Mouse (Mus musculus): ENCODE measurements around the gene Abcc10. TPM values are rescaled to one million over a fixed set of nuclear protein-coding genes. Genes with fewer than 3 reads are reported as not detected.

The Abcc10 gene
- polyA plus RNA-seq (2012; rRNA removed), result 17.2 and 18.6 TPM in 2 replicates

GRCm38 (mm10) chr17:46327906-46328534 lies at the start of gene Abcc10:
TSS of gene Abcc10 (minus strand) at chr17:46328352.
- H3K27me3 ChIP-seq (ENCODE audit: control insufficient read depth, insufficient read depth, low read length), result no peaks in the 10 kb centered on the region
- WGBS, result under 1% methylated on average over 40 of the region's 40 CpGs
- peak; percentile 62; the same call in 1 of the 2 replicates for TF ChIP-seq CTCF (IDR thresholded peaks at IDR 0.05; ENCODE audit: borderline replicate concordance, insufficient read depth, low read depth, low read length)
- peak; percentile 89 for TF ChIP-seq POLR2A (IDR thresholded peaks at IDR 0.05; ENCODE audit: borderline replicate concordance, insufficient read depth, low read length)
- peak within 1 kb of the TSS; percentile 72 for H3K4me3 ChIP-seq (replicated peaks; ENCODE audit: insufficient read depth, low read depth, low read length)
- H3K4me1 ChIP-seq (ENCODE audit: control insufficient read depth, insufficient read depth, low read length), result no peaks in the 10 kb centered on the region
- peak; percentile 97 for DNase-seq
- peak within 1 kb of the TSS; percentile 79 for H3K27ac ChIP-seq (ENCODE audit: insufficient read depth, low read length)

GRCm38 (mm10) chr17:46371783-46372182 lies 43.6 kb upstream of the Abcc10 start:
- DNase-seq, result peak in 1 of 2 experiments; percentile 21
- no peaks in the 10 kb centered on the region for H3K4me1 ChIP-seq (ENCODE audit: control insufficient read depth, insufficient read depth, low read length)
- TF ChIP-seq CTCF (IDR thresholded peaks at IDR 0.05; ENCODE audit: borderline replicate concordance, insufficient read depth, low read depth, low read length) (peak; percentile 52; the same call in 1 of the 2 replicates), POLR2A (IDR thresholded peaks at IDR 0.05; ENCODE audit: borderline replicate concordance, insufficient read depth, low read length) (no peak)
- 61% methylated on average over 3 of the region's 3 CpGs for WGBS
- H3K4me3 ChIP-seq (replicated peaks; ENCODE audit: insufficient read depth, low read depth, low read length), result no peak overlapping the region
- H3K27me3 ChIP-seq (ENCODE audit: control insufficient read depth, insufficient read depth, low read length), result no peaks in the 10 kb centered on the region
- H3K27ac ChIP-seq (ENCODE audit: insufficient read depth, low read length), result no peak overlapping the region

- 85% methylated on average over 8 of the region's 8 CpGs for WGBS
- Histone ChIP-seq H3K4me3 (replicated peaks; ENCODE audit: insufficient read depth, low read depth, low read length) (no peak overlapping the region), H3K27ac (ENCODE audit: insufficient read depth, low read length) (no peak overlapping the region), H3K27me3 (ENCODE audit: control insufficient read depth, insufficient read depth, low read length) (no peaks in the 10 kb centered on the region), H3K4me1 (ENCODE audit: control insufficient read depth, insufficient read depth, low read length) (no peaks in the 10 kb centered on the region)
- TF ChIP-seq CTCF (IDR thresholded peaks at IDR 0.05; ENCODE audit: borderline replicate concordance, insufficient read depth, low read depth, low read length), result no peak
- TF ChIP-seq POLR2A (IDR thresholded peaks at IDR 0.05; ENCODE audit: borderline replicate concordance, insufficient read depth, low read length), result no peak
- no peak for DNase-seq
Observed at GRCm38 (mm10) chr17:46351026-46351700, 23.0 kb upstream of the Abcc10 start.

GRCm38 (mm10) chr17:46341208-46341607 lies 13.1 kb upstream of the Abcc10 start:
- Histone ChIP-seq H3K4me3 (replicated peaks; ENCODE audit: insufficient read depth, low read depth, low read length) (no peak overlapping the region), H3K4me1 (ENCODE audit: control insufficient read depth, insufficient read depth, low read length) (no peaks in the 10 kb centered on the region), H3K27me3 (ENCODE audit: control insufficient read depth, insufficient read depth, low read length) (no peaks in the 10 kb centered on the region), H3K27ac (ENCODE audit: insufficient read depth, low read length) (no peak overlapping the region)
- DNase-seq, result no peak
- no peak for TF ChIP-seq POLR2A (IDR thresholded peaks at IDR 0.05; ENCODE audit: borderline replicate concordance, insufficient read depth, low read length)
- 77% methylated on average over 7 of the region's 7 CpGs for WGBS

GRCm38 (mm10) chr17:46336475-46336874 lies 8.3 kb upstream of the Abcc10 start:
- no peak overlapping the region for H3K27ac ChIP-seq (ENCODE audit: insufficient read depth, low read length)
- H3K4me1 ChIP-seq (ENCODE audit: control insufficient read depth, insufficient read depth, low read length), result no peaks in the 10 kb centered on the region
- 30% methylated on average over 5 of the region's 5 CpGs for WGBS
- H3K4me3 ChIP-seq (replicated peaks; ENCODE audit: insufficient read depth, low read depth, low read length), result no peak overlapping the region
- DNase-seq, result no peak
- H3K27me3 ChIP-seq (ENCODE audit: control insufficient read depth, insufficient read depth, low read length), result no peaks in the 10 kb centered on the region
- TF ChIP-seq POLR2A (IDR thresholded peaks at IDR 0.05; ENCODE audit: borderline replicate concordance, insufficient read depth, low read length) (no peak), CTCF (IDR thresholded peaks at IDR 0.05; ENCODE audit: borderline replicate concordance, insufficient read depth, low read depth, low read length) (no peak)

GRCm38 (mm10) chr17:46328723-46329122 lies 571 bp upstream of the Abcc10 start:
- peak overlapping the region; percentile 72 for H3K4me3 ChIP-seq (replicated peaks; ENCODE audit: insufficient read depth, low read depth, low read length)
- H3K27ac ChIP-seq (ENCODE audit: insufficient read depth, low read length), result no peak overlapping the region; the same call in 1 of the 2 replicates
- TF ChIP-seq CTCF (IDR thresholded peaks at IDR 0.05; ENCODE audit: borderline replicate concordance, insufficient read depth, low read depth, low read length) (no peak), POLR2A (IDR thresholded peaks at IDR 0.05; ENCODE audit: borderline replicate concordance, insufficient read depth, low read length) (no peak)
- no peak for DNase-seq
- 73% methylated on average over 6 of the region's 6 CpGs for WGBS
- H3K27me3 ChIP-seq (ENCODE audit: control insufficient read depth, insufficient read depth, low read length), result no peaks in the 10 kb centered on the region
- no peaks in the 10 kb centered on the region for H3K4me1 ChIP-seq (ENCODE audit: control insufficient read depth, insufficient read depth, low read length)

- no peak for DNase-seq
- H3K4me3 ChIP-seq (replicated peaks; ENCODE audit: insufficient read depth, low read depth, low read length), result peak overlapping the region; percentile 72
- no peak for TF ChIP-seq POLR2A (IDR thresholded peaks at IDR 0.05; ENCODE audit: borderline replicate concordance, insufficient read depth, low read length)
- no peak for TF ChIP-seq CTCF (IDR thresholded peaks at IDR 0.05; ENCODE audit: borderline replicate concordance, insufficient read depth, low read depth, low read length)
- 1% methylated on average over 27 of the region's 27 CpGs for WGBS
- peak overlapping the region; percentile 74 for H3K27ac ChIP-seq (ENCODE audit: insufficient read depth, low read length)
- H3K4me1 ChIP-seq (ENCODE audit: control insufficient read depth, insufficient read depth, low read length), result no peaks in the 10 kb centered on the region
- H3K27me3 ChIP-seq (ENCODE audit: control insufficient read depth, insufficient read depth, low read length), result no peaks in the 10 kb centered on the region
Observed at GRCm38 (mm10) chr17:46327413-46327905, 693 bp downstream of the Abcc10 start.

Data from cerebellum, adult 2 months (tissue).